Mouse (Mus musculus) forebrain, embryonic 11.5 days (tissue): ENCODE measurements at regions not wholly inside any gene's neighbourhood (a gene's known extent, or its start where the extent isn't known, plus 50 kb on each side); places are given as distances from the start of the nearest gene placed in this dataset.

Source experiments
- ATAC-seq: fragments of 200-750 bp; cut with Nextera tagmentation; replicated peaks from 2 replicates; pipeline ENCODE4 v1.8.0; 2017; ENCODE audit warnings: moderate TSS enrichment; ENCODE audit not compliant: low FRiP score
- DNase-seq: peaks from one replicate; pipeline ENCODE4 v3.0.0-alpha.2; 2017; ENCODE audit warnings: low spot score
- H3K27ac ChIP-seq: fragments of 300-500 bp; sonication (generic); 2 replicates; pipeline ENCODE4 v1.5.1; 2014; ENCODE audit warnings: low read depth, low read length
- H3K27me3 ChIP-seq: fragments of 300-500 bp; sonication (generic); 2 replicates; pipeline ENCODE4 v1.6.1; 2014; ENCODE audit warnings: mild to moderate bottlenecking, low read length, mixed read lengths; ENCODE audit not compliant: control insufficient read depth, insufficient read depth
- H3K36me3 ChIP-seq: fragments of 300-500 bp; sonication (generic); 2 replicates; pipeline ENCODE4 v1.6.1; 2014; ENCODE audit warnings: mild to moderate bottlenecking, low read length, moderate library complexity, mixed read lengths; ENCODE audit not compliant: control insufficient read depth, insufficient read depth
- H3K4me1 ChIP-seq: fragments of 300-500 bp; sonication (generic); replicated peaks from 2 replicates; pipeline ENCODE4 v1.6.1; 2014; ENCODE audit warnings: low read length, mixed read lengths; ENCODE audit not compliant: control insufficient read depth, insufficient read depth
- H3K4me2 ChIP-seq: fragments of 300-500 bp; sonication (generic); 2 replicates; pipeline ENCODE4 v1.6.1; 2014; ENCODE audit warnings: low read depth, mild to moderate bottlenecking, low read length, moderate library complexity, mixed read lengths; ENCODE audit not compliant: severe bottlenecking
- H3K4me3 ChIP-seq: fragments of 300-500 bp; sonication (generic); 2 replicates; pipeline ENCODE4 v1.5.1; 2014; ENCODE audit warnings: low read depth, low read length
- H3K9ac ChIP-seq: fragments of 300-500 bp; sonication (generic); 2 replicates; pipeline ENCODE4 v1.6.1; 2014; ENCODE audit warnings: low read length
- H3K9me3 ChIP-seq: fragments of 300-500 bp; sonication (generic); 2 replicates; pipeline ENCODE4 v1.6.1; 2016; ENCODE audit warnings: low read length, mixed read lengths; ENCODE audit not compliant: control insufficient read depth
- WGBS: fragments of 180-500 bp; shearing (Covaris S2); extraction: QIAGEN DNeasy Blood & Tissue Kit; methylation state at CpG from one replicate; pipeline ENCODE4 v1.1.7; 2014; 5-methylcytosine and 5-hydroxymethylcytosine counted together

DNA sequence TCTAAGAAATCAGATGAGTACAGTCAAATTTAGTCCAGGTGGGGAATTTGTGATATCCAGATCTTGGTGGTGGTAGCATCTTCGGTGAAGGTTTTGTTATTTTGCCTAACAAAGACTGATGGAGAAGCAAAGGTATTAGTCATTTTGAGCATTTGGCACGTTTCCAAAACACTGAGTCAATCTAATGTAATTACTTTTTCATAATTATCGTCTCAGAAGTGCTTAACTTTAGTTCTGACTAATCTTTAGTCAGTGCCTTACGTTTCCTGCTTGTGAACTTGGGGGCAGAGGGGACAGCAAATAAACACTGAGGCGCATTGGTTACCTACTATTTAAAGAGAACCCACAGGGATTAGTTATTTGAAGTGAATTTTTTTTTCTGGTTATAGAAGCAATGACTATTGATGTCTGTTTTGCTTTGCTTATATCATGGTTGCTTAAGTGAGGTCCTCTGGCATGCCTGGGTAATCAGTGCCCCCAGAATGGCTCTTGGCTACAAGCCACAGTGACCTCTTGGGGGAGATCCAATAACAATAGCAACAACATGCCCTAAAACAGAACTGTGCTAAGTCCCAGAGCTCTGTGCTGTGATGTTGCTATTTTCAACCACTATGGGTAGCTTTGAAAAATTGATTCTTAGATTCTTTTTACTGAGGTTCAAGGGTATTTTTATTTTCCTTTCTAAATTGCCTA, 275.1 kb downstream of the Gpat3 start:
- H3K27ac ChIP-seq: no peak overlapping the region
- no peak overlapping the region for H3K4me3 ChIP-seq
- H3K36me3 ChIP-seq: no peaks in the 10 kb centered on the region
- H3K4me1 ChIP-seq: peaks cover 5% of the 10 kb centered on the region; the same call in 1 of the 2 replicates
- H3K9me3 ChIP-seq: no peaks in the 10 kb centered on the region
- H3K27me3 ChIP-seq: no peaks in the 10 kb centered on the region
- no peak overlapping the region for H3K9ac ChIP-seq
- WGBS: 76% methylated on average over 5 of the region's 5 CpGs
- DNase-seq (no peak), ATAC-seq (no peak)
- H3K4me2 ChIP-seq: no peak overlapping the region

GRCm38 (mm10) chr5:101112151-101112769, 266.7 kb downstream of the Gpat3 start:
- DNase-seq (no peak), ATAC-seq (no peak)
- Histone ChIP-seq H3K9ac (no peak overlapping the region), H3K4me3 (no peak overlapping the region), H3K36me3 (no peaks in the 10 kb centered on the region), H3K4me1 (no peaks in the 10 kb centered on the region), H3K9me3 (no peaks in the 10 kb centered on the region), H3K27ac (no peak overlapping the region), H3K27me3 (no peaks in the 10 kb centered on the region), H3K4me2 (no peak overlapping the region)
- WGBS: 50% methylated on average over 7 of the region's 7 CpGs

- H3K4me1 ChIP-seq: no peaks in the 10 kb centered on the region
- 68% methylated on average over 4 of the region's 4 CpGs for WGBS
- no peaks in the 10 kb centered on the region for H3K9me3 ChIP-seq
- H3K27ac ChIP-seq: no peak overlapping the region
- no peak overlapping the region for H3K9ac ChIP-seq
- no peak overlapping the region for H3K4me2 ChIP-seq
- DNase-seq (no peak), ATAC-seq (no peak)
- no peaks in the 10 kb centered on the region for H3K36me3 ChIP-seq
- no peaks in the 10 kb centered on the region for H3K27me3 ChIP-seq
- H3K4me3 ChIP-seq: no peak overlapping the region
Observed at GRCm38 (mm10) chr5:101111619-101112018, 266.1 kb downstream of the Gpat3 start.

DNA sequence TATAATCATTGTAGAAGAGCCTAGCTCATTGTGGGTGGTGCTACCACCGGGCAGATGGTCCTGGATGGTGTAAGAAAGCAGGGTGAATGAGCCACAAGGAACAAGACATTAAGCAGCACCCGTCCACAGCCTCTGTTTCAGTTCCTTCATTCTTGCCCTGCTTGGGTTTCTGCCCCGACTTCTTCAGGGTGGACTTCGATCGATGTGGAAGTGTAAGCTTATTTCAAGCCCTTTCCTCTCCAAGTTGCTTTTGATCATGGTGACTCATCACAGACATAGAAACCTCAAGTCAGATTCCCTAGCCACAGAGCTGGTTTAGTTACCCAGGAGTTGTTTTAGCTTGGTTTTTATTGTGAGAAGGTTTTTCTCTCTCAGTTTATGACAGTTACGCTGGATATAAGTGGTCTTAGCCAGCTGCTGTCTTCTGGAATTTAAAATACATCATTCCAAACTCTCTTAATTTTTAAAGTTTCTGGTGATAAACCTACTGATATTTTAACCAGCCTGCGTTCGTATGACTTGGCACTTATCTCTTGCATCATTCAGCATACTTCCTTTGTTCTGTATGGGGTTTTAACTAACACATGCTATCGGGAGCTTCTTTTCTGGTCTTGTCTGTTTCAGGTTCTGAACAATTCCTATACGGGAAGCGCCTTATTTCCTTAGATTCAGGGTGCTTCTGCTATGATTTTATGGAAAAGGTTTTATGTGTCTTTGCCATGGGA, 255.6 kb downstream of the Gpat3 start:
- H3K9me3 ChIP-seq: no peaks in the 10 kb centered on the region
- no peaks in the 10 kb centered on the region for H3K27me3 ChIP-seq
- no peak for DNase-seq
- H3K4me2 ChIP-seq: no peak overlapping the region
- H3K4me1 ChIP-seq: no peaks in the 10 kb centered on the region
- no peak overlapping the region for H3K27ac ChIP-seq
- no peak overlapping the region for H3K9ac ChIP-seq
- no peak overlapping the region for H3K4me3 ChIP-seq
- 85% methylated on average over 11 of the region's 11 CpGs for WGBS
- no peak for ATAC-seq
- H3K36me3 ChIP-seq: no peaks in the 10 kb centered on the region

DNA sequence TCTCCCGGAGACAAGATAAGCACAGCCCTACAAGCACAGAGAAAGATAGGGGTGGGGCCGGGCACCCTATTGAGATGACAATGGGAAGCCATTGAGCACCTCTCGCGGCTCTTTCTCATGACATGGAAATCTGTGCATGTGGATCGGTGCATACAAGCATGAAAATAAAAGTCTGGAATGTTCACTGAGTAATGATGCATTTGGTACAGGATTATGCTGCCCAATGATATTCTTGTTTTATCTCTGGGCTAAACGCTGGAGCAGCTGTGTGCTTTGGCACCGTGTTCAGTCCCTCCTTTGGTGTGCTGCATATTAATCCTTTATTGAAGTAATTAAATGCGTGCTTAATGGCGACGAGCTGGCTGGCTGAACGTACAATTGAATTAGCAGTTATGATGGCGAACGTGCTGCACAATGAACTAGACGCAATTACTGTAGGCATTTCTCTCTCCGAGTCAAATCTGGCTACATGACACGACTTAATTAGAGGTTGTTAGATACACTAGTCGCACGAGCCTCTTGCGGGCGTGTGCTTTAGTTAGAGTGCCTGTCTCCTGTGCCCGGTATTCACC, 245.6 kb downstream of the Gpat3 start:
- ATAC-seq (peak; percentile 76), DNase-seq (no peak)
- WGBS: 46% methylated on average over 21 of the region's 21 CpGs
- H3K36me3 ChIP-seq: no peaks in the 10 kb centered on the region
- no peaks in the 10 kb centered on the region for H3K9me3 ChIP-seq
- H3K27ac ChIP-seq: no peak overlapping the region
- no peaks in the 10 kb centered on the region for H3K27me3 ChIP-seq
- no peak overlapping the region for H3K4me3 ChIP-seq
- H3K9ac ChIP-seq: no peak overlapping the region
- H3K4me2 ChIP-seq: peak overlapping the region; percentile 5; the same call in 1 of the 2 replicates
- H3K4me1 ChIP-seq: no peaks in the 10 kb centered on the region

GRCm38 (mm10) chr5:101090415-101091026, 245.0 kb downstream of the Gpat3 start:
- H3K9ac ChIP-seq: no peak overlapping the region
- no peak overlapping the region for H3K4me3 ChIP-seq
- no peaks in the 10 kb centered on the region for H3K4me1 ChIP-seq
- no peak for DNase-seq
- H3K4me2 ChIP-seq: no peak overlapping the region
- ATAC-seq: no peak; the same call in none of the 2 replicates
- no peaks in the 10 kb centered on the region for H3K36me3 ChIP-seq
- H3K27ac ChIP-seq: no peak overlapping the region
- 81% methylated on average over 7 of the region's 7 CpGs for WGBS
- no peaks in the 10 kb centered on the region for H3K27me3 ChIP-seq
- H3K9me3 ChIP-seq: no peaks in the 10 kb centered on the region

DNA sequence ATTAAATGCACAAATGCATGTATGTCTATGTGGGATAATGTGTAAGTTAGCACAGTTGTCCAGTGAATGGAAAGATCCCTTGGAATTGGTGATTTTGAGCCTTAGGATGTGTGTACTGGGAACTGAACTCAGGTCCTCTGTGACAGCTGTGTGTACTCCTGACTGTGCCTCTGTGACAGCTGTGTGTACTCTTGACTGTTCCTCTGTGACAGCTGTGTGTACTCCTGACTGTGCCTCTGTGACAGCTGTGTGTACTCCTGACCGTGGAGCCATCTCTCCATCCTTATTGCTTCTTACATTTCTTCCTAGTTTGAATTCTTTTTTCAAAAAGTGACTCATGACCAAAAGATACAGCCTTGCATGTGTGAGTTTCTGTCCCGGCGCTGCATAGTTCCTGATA, 239.7 kb downstream of the Gpat3 start:
- ATAC-seq: no peak
- WGBS: 94% methylated on average over 3 of the region's 3 CpGs

GRCm38 (mm10) chr5:101082611-101083010, 237.1 kb downstream of the Gpat3 start:
- Histone ChIP-seq H3K9ac (no peak overlapping the region), H3K4me2 (no peak overlapping the region), H3K27ac (no peak overlapping the region), H3K4me3 (no peak overlapping the region), H3K4me1 (no peaks in the 10 kb centered on the region), H3K9me3 (no peaks in the 10 kb centered on the region), H3K27me3 (no peaks in the 10 kb centered on the region), H3K36me3 (no peaks in the 10 kb centered on the region)
- DNase-seq (no peak), ATAC-seq (no peak)
- 76% methylated on average over 20 of the region's 20 CpGs for WGBS

More for the DNA sequence above, 239.7 kb downstream of the Gpat3 start:
- Histone ChIP-seq H3K9me3 (no peaks in the 10 kb centered on the region), H3K4me3 (no peak overlapping the region), H3K9ac (no peak overlapping the region), H3K27me3 (no peaks in the 10 kb centered on the region), H3K36me3 (no peaks in the 10 kb centered on the region), H3K4me2 (no peak overlapping the region), H3K27ac (no peak overlapping the region), H3K4me1 (no peaks in the 10 kb centered on the region)
- no peak for DNase-seq
